27 mouse cellular contexts compared by ENCODE assay signal in genomic region chr1:136693421-136693820, GRCm38 (mm10).
DNase-seq lines count a peak whose midpoint lies in the region; ATAC-seq lines count a peak whose summit lies in the region.
"Had no signal": no experiment of that assay in that cellular context is flagged by ENCODE, and none has a peak within 500 bp of the region (broad histone marks: within the 10 kb centered on the region; RNA-seq: fewer than 3 reads in every experiment).

No protein-coding gene starts in this region.

- DNase-seq in liver, embryonic 13.5 days: no peak
- DNase-seq in liver: no peak
- DNase-seq in lung, postnatal 36 days: peak; percentile 40
- DNase-seq in lung, postnatal 14 days: no peak
- DNase-seq in layer of hippocampus, postnatal 14 days (ENCODE audit: low spot score in 2 of 2): no peak
- no peak for DNase-seq in gastrocnemius, adult 18-20 months (ENCODE audit: low spot score)
- DNase-seq: adrenal gland, postnatal 10 days; cerebellum, adult 11 months; cerebellum, adult 9-10 months; cerebellum, postnatal 36 days; gastrocnemius, postnatal 14 days; heart, postnatal 36 days; kidney, adult 8-10 months; layer of hippocampus, adult 9-11 months; right cerebral cortex, postnatal 25 days; spleen, adult 18-20 months; thymus, adult 2 months; thymus, postnatal 4 days had no signal

- peak overlapping the region; percentile 43 for H3K27ac ChIP-seq in liver, embryonic 13.5 days
- peak overlapping the region; percentile 46 for H3K27ac ChIP-seq in liver, embryonic 16.5 days (ENCODE audit: low read length)
- H3K27ac ChIP-seq: forebrain, embryonic 13.5 days; hindbrain, embryonic 12.5 days; hindbrain, postnatal 0 days; intestine, embryonic 15.5 days; kidney, postnatal 0 days; midbrain, embryonic 10.5 days; midbrain, embryonic 15.5 days had no signal

- ATAC-seq in liver, embryonic 13.5 days (ENCODE audit: low read depth): no peak
- no peak for ATAC-seq in liver, embryonic 16.5 days (ENCODE audit: low read depth)
- ATAC-seq: forebrain, embryonic 13.5 days; hindbrain, postnatal 0 days; intestine, embryonic 15.5 days; midbrain, embryonic 15.5 days had no signal

- no peak overlapping the region for H3K9ac ChIP-seq in liver, embryonic 13.5 days
- H3K9ac ChIP-seq in liver, embryonic 16.5 days (ENCODE audit: low read depth, low read length): no peak overlapping the region
- H3K9ac ChIP-seq: forebrain, embryonic 13.5 days; hindbrain, embryonic 12.5 days; intestine, embryonic 15.5 days; midbrain, embryonic 15.5 days had no signal

- H3K27me3 ChIP-seq in liver, embryonic 13.5 days: no peaks in the 10 kb centered on the region
- H3K27me3 ChIP-seq in liver, embryonic 16.5 days (ENCODE audit: control insufficient read depth, insufficient read depth, low read depth, low read length): no peaks in the 10 kb centered on the region
- H3K27me3 ChIP-seq: forebrain, embryonic 13.5 days; hindbrain, embryonic 12.5 days; intestine, embryonic 15.5 days; midbrain, embryonic 15.5 days had no signal

- no peaks in the 10 kb centered on the region for H3K36me3 ChIP-seq in liver, embryonic 13.5 days
- H3K36me3 ChIP-seq in liver, embryonic 16.5 days (ENCODE audit: control insufficient read depth, insufficient read depth): no peaks in the 10 kb centered on the region
- H3K36me3 ChIP-seq: G1E; hindbrain, embryonic 12.5 days; intestine, embryonic 15.5 days; midbrain, embryonic 10.5 days; midbrain, embryonic 15.5 days had no signal

- H3K9me3 ChIP-seq in liver, embryonic 13.5 days (replicated peaks): no peaks in the 10 kb centered on the region
- H3K9me3 ChIP-seq in liver, embryonic 16.5 days (replicated peaks; ENCODE audit: control insufficient read depth, low read length): no peaks in the 10 kb centered on the region
- H3K9me3 ChIP-seq: forebrain, embryonic 13.5 days; hindbrain, embryonic 12.5 days; intestine, embryonic 15.5 days; midbrain, embryonic 10.5 days; midbrain, embryonic 15.5 days had no signal

- WGBS in liver, embryonic 13.5 days (ENCODE audit: insufficient replicate concordance): 40% methylated on average over 5 of the region's 5 CpGs
- 43% methylated on average over 5 of the region's 5 CpGs for WGBS in liver, embryonic 16.5 days (ENCODE audit: insufficient replicate concordance)

- peak overlapping the region; percentile 24; the same call in 1 of the 2 replicates for H3K4me2 ChIP-seq in liver, embryonic 13.5 days
- peak overlapping the region; percentile 30; the same call in 1 of the 2 replicates for H3K4me2 ChIP-seq in liver, embryonic 16.5 days (ENCODE audit: low read depth, low read length)
- H3K4me2 ChIP-seq: forebrain, embryonic 13.5 days; hindbrain, embryonic 12.5 days; intestine, embryonic 15.5 days; midbrain, embryonic 15.5 days had no signal

- H3K4me1 ChIP-seq in liver, embryonic 13.5 days (replicated peaks): peaks cover 27% of the 10 kb centered on the region
- H3K4me1 ChIP-seq in liver, embryonic 16.5 days (ENCODE audit: control insufficient read depth, low read depth, low read length): no peaks in the 10 kb centered on the region; the same call in 1 of the 2 replicates
- H3K4me1 ChIP-seq: hindbrain, embryonic 12.5 days had no signal

- no peak overlapping the region for H3K4me3 ChIP-seq in liver, embryonic 13.5 days (replicated peaks)
- H3K4me3 ChIP-seq in liver, embryonic 16.5 days (ENCODE audit: low read depth, low read length): 0 out of 2 replicates have a peak overlapping the region, but pooled peaks have one; percentile 11
- H3K4me3 ChIP-seq: forebrain, embryonic 13.5 days; hindbrain, embryonic 12.5 days; intestine, embryonic 15.5 days; midbrain, embryonic 10.5 days; midbrain, embryonic 15.5 days had no signal
